Mouse (Mus musculus) limb, embryonic 11.5 days (tissue): ENCODE data around the gene Ldb2. TPM values are rescaled to one million over a fixed set of nuclear protein-coding genes. Genes with fewer than 3 reads are reported as not detected.

Experiments
- ATAC-seq: fragments of 200-750 bp; cut with Nextera tagmentation; 2 replicates; pipeline ENCODE4 v1.8.0; 2017; ENCODE audit warnings: low read depth; ENCODE audit not compliant: insufficient number of reproducible peaks, low FRiP score, low TSS enrichment
- DNase-seq: peaks from one replicate; pipeline ENCODE4 v3.0.0-alpha.2; 2015; ENCODE audit warnings: low spot score
- H3K27ac ChIP-seq: fragments of 300-500 bp; sonication (generic); replicated peaks from 2 replicates; pipeline ENCODE4 v1.5.1; 2014; ENCODE audit warnings: low read depth, mild to moderate bottlenecking, low read length
- H3K27me3 ChIP-seq: fragments of 300-500 bp; sonication (generic); 2 replicates; pipeline ENCODE4 v1.6.1; 2014; ENCODE audit warnings: mild to moderate bottlenecking, low read length, mixed read lengths; ENCODE audit not compliant: control insufficient read depth, insufficient read depth
- H3K36me3 ChIP-seq: fragments of 300-500 bp; sonication (generic); 2 replicates; pipeline ENCODE4 v1.6.1; 2014; ENCODE audit warnings: mild to moderate bottlenecking, low read length, moderate library complexity, mixed read lengths; ENCODE audit not compliant: control insufficient read depth, insufficient read depth
- H3K4me1 ChIP-seq: fragments of 300-500 bp; sonication (generic); 2 replicates; pipeline ENCODE4 v1.6.1; 2014; ENCODE audit warnings: low read length, mixed read lengths; ENCODE audit not compliant: control insufficient read depth, insufficient read depth
- H3K4me2 ChIP-seq: fragments of 300-500 bp; sonication (generic); 2 replicates; pipeline ENCODE4 v1.6.1; 2014; ENCODE audit warnings: low read depth, mild to moderate bottlenecking, moderate library complexity; ENCODE audit not compliant: severe bottlenecking
- H3K4me3 ChIP-seq: fragments of 300-500 bp; sonication (generic); 2 replicates; pipeline ENCODE4 v1.5.1; 2014; ENCODE audit warnings: low read depth, low read length
- H3K9ac ChIP-seq: fragments of 300-500 bp; sonication (generic); 2 replicates; pipeline ENCODE4 v1.6.1; 2014; ENCODE audit warnings: mild to moderate bottlenecking, low read length
- H3K9me3 ChIP-seq: fragments of 300-500 bp; sonication (generic); 2 replicates; pipeline ENCODE4 v1.6.1; 2016; ENCODE audit warnings: low read length; ENCODE audit not compliant: control insufficient read depth
- WGBS: fragments of 180-500 bp; shearing (Covaris S2); extraction: QIAGEN DNeasy Blood & Tissue Kit; methylation state at CpG from one replicate; pipeline ENCODE4 v1.1.7; 2014; 5-methylcytosine and 5-hydroxymethylcytosine counted together
- polyA plus RNA-seq: library from polyadenylated mRNA; unstranded; fragments of >200 nt; fragmentation: Nextera tagmentation; extraction: Ambion mirVana; gene quantifications from 2 replicates; pipeline ENCODE4 v1.2.1, GENCODE M21; 2014

Ldb2 gene
- polyA plus RNA-seq, 1 experiment from 2014 or later: 45.7 TPM

DNA sequence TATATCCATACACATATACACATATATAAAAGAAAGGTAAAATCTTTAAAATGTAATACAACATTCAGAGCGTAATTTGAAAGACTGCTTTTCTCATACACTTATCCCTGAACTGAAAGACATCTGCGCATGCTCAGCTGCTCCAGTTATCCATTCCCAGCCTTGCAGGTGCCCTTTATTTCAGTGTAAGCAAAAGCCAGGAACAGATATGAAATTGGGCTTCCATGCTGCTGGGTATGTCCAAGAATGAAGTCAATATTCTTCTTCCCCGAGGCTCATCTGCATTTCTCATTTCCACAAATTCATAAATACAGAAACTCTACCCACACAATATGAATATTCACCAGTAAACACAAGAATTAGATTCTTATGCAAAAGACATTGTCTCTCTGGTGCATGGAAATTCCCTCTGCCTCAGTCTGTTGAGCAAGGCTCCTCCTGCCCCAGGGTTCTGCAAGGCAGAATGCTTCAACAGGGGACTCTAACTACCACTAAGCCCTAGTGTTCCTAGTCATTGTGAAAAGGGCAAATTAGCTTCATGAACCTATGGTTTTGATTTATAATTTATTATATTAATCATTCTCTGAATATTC lies 65.3 kb downstream of the Ldb2 start:
- Histone ChIP-seq H3K9ac (no peak overlapping the region), H3K27ac (no peak overlapping the region)
- ATAC-seq: no peak

GRCm38 (mm10) chr5:44729646-44730310 lies 69.7 kb downstream of the Ldb2 start:
- no peaks in the 10 kb centered on the region for H3K36me3 ChIP-seq
- H3K4me3 ChIP-seq: no peak overlapping the region
- no peaks in the 10 kb centered on the region for H3K4me1 ChIP-seq
- no peak for DNase-seq
- no peak for ATAC-seq
- no peaks in the 10 kb centered on the region for H3K9me3 ChIP-seq
- WGBS: 67% methylated on average over 8 of the region's 8 CpGs
- H3K27me3 ChIP-seq: no peaks in the 10 kb centered on the region
- H3K4me2 ChIP-seq: no peak overlapping the region
- H3K9ac ChIP-seq: no peak overlapping the region
- no peak overlapping the region for H3K27ac ChIP-seq

More for the DNA sequence above, 65.3 kb downstream of the Ldb2 start:
- Histone ChIP-seq H3K4me2 (no peak overlapping the region), H3K4me1 (no peaks in the 10 kb centered on the region), H3K36me3 (no peaks in the 10 kb centered on the region), H3K27me3 (no peaks in the 10 kb centered on the region), H3K4me3 (no peak overlapping the region), H3K9me3 (no peaks in the 10 kb centered on the region)
- 94% methylated on average over 3 of the region's 3 CpGs for WGBS
- no peak for DNase-seq

GRCm38 (mm10) chr5:44727995-44728394 lies 71.5 kb downstream of the Ldb2 start:
- Histone ChIP-seq H3K4me1 (no peaks in the 10 kb centered on the region), H3K4me2 (no peak overlapping the region), H3K36me3 (no peaks in the 10 kb centered on the region), H3K27ac (no peak overlapping the region), H3K9ac (no peak overlapping the region), H3K27me3 (no peaks in the 10 kb centered on the region), H3K4me3 (no peak overlapping the region), H3K9me3 (no peaks in the 10 kb centered on the region)
- 88% methylated on average over 11 of the region's 11 CpGs for WGBS
- DNase-seq: no peak
- no peak for ATAC-seq

GRCm38 (mm10) chr5:44726546-44727476 lies 72.7 kb downstream of the Ldb2 start:
- Histone ChIP-seq H3K27me3 (no peaks in the 10 kb centered on the region), H3K36me3 (no peaks in the 10 kb centered on the region), H3K4me3 (no peak overlapping the region), H3K4me2 (no peak overlapping the region), H3K27ac (no peak overlapping the region), H3K4me1 (no peaks in the 10 kb centered on the region), H3K9me3 (no peaks in the 10 kb centered on the region), H3K9ac (no peak overlapping the region)
- ATAC-seq (no peak), DNase-seq (no peak)
- 77% methylated on average over 14 of the region's 14 CpGs for WGBS

GRCm38 (mm10) chr5:44725501-44725900 lies 74.0 kb downstream of the Ldb2 start:
- Histone ChIP-seq H3K9ac (no peak overlapping the region), H3K4me3 (no peak overlapping the region), H3K4me2 (no peak overlapping the region), H3K27ac (no peak overlapping the region), H3K9me3 (no peaks in the 10 kb centered on the region), H3K36me3 (no peaks in the 10 kb centered on the region), H3K4me1 (no peaks in the 10 kb centered on the region), H3K27me3 (no peaks in the 10 kb centered on the region)
- DNase-seq: no peak
- 90% methylated on average over 2 of the region's 2 CpGs for WGBS
- no peak for ATAC-seq

GRCm38 (mm10) chr5:44719872-44720271 lies 79.6 kb downstream of the Ldb2 start:
- 80% methylated on average over 1 of the region's 1 CpGs for WGBS
- no peaks in the 10 kb centered on the region for H3K27me3 ChIP-seq
- no peak overlapping the region for H3K9ac ChIP-seq
- H3K4me3 ChIP-seq: no peak overlapping the region
- H3K4me1 ChIP-seq: no peaks in the 10 kb centered on the region
- no peak overlapping the region for H3K27ac ChIP-seq
- no peak overlapping the region for H3K4me2 ChIP-seq
- ATAC-seq: no peak
- DNase-seq: no peak
- H3K9me3 ChIP-seq: no peaks in the 10 kb centered on the region
- H3K36me3 ChIP-seq: no peaks in the 10 kb centered on the region

DNA sequence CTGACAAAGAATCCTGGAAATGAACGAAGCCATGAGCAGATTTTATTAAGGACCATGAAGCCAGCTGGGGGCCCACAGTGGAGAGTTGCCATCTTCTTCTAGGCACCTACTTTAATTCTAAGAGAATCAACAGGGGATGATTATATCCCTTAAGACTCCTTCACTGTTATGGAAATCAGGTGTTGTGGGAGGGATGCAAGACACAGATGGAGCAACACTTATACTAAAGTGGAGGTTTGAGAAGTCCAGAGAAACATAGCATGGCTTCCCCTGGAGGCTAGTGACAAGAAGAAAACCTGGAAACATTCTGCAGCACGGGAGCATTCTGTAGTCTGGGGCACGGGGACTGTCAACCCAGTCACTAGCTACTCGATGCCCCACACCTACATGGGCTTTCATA lies 85.0 kb downstream of the Ldb2 start:
- no peak overlapping the region for H3K9ac ChIP-seq
- H3K27me3 ChIP-seq: no peaks in the 10 kb centered on the region
- H3K4me3 ChIP-seq: no peak overlapping the region
- WGBS: 53% methylated on average over 4 of the region's 4 CpGs
- H3K4me2 ChIP-seq: no peak overlapping the region
- no peaks in the 10 kb centered on the region for H3K9me3 ChIP-seq
- no peak overlapping the region for H3K27ac ChIP-seq
- ATAC-seq (no peak), DNase-seq (no peak)
- peaks cover 9% of the 10 kb centered on the region for H3K4me1 ChIP-seq
- H3K36me3 ChIP-seq: no peaks in the 10 kb centered on the region

DNA sequence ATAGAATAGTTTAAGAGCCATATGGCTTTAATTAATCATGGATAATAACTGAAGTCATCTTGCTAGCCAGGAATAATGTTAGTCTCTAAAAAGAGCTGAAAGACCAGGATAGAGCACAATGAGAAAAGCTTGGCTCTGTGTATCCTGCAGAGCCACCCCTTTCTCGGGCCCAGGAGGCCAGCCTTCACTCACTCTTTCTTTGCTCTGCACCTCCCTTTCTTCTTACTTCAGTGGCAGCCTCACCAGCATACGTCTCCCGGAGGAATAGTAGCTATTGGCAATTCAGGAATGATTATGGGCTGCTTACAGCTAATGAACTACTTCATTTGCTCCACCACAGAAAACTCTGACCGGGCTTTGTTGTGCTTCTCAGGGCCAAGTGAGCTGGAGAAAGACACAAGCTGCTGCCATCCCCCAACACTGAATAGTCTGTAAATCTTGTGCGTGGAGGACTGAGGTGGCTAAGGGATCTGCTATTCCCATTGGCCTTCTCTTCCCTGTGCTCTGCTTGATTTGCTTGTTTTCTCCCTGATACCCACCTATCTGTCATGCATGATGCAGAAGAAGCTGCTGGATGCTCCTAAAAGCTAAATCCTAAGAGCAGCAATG lies 86.2 kb downstream of the Ldb2 start:
- Histone ChIP-seq H3K4me2 (no peak overlapping the region), H3K27ac (no peak overlapping the region), H3K4me1 (peaks cover 9% of the 10 kb centered on the region), H3K9ac (no peak overlapping the region), H3K9me3 (no peaks in the 10 kb centered on the region), H3K36me3 (no peaks in the 10 kb centered on the region), H3K4me3 (no peak overlapping the region), H3K27me3 (no peaks in the 10 kb centered on the region)
- 34% methylated on average over 5 of the region's 5 CpGs for WGBS
- DNase-seq (no peak), ATAC-seq (no peak)
